Mouse (Mus musculus): ENCODE results near the gene Kank1.

DNA sequence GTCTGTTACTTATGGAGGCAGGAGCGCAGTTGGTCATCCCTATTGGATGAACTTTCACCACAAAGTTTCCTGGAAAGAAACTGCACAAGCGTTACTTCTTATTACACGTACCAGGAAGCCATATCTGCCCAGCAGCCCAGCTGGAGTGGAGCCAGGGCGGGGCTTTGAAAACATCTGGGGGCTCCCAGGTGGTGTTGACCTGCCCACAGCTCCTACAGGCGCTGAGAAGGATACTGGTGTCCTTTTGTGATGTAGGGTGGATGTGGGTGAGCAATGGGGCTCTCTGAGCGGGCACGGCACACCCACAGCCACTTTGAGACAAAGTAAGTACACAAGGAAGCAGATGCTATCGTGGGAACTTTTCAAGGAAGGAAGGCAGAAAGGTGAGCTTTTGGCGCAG lies 133.7 kb downstream of the Kank1 start:
- no peak for TF ChIP-seq CTCF (IDR thresholded peaks at IDR 0.05; ENCODE audit: low read depth)
- TF ChIP-seq EP300 (IDR thresholded peaks at IDR 0.05; ENCODE audit: low read depth): no peak

Measured in heart, postnatal 0 days (tissue).